Mouse (Mus musculus) CH12.LX (cell line): ENCODE measurements around the gene Srms. TPM values are rescaled to one million over a fixed set of nuclear protein-coding genes. Genes with fewer than 3 reads are reported as not detected.

Experiments
- DNase-seq: peaks from one replicate; pipeline ENCODE4 v3.0.0-alpha.2; 2013; ENCODE audit errors: extremely low read depth
- H3K27ac ChIP-seq: 2 replicates; pipeline ENCODE4 v1.5.1; 2012; ENCODE audit warnings: low read depth, mild to moderate bottlenecking, control low read depth, moderate library complexity; ENCODE audit not compliant: insufficient read depth
- H3K27me3 ChIP-seq: replicated peaks from 2 replicates; pipeline ENCODE3; 2012; ENCODE audit warnings: inconsistent platforms
- H3K36me3 ChIP-seq, 2 experiments: replicated peaks in 1 of 2; 2 replicates each; pipeline versions ENCODE3 to v1.6.1; 2012; ENCODE audit warnings: inconsistent platforms in 1 of 2, low read length in 1 of 2, mild to moderate bottlenecking in 1 of 2, mixed read lengths in 1 of 2, moderate library complexity in 1 of 2; ENCODE audit not compliant: control insufficient read depth in 1 of 2, insufficient read depth in 1 of 2
- H3K4me1 ChIP-seq, 2 experiments: 2 replicates each; pipeline ENCODE4 v1.6.1; 2012; ENCODE audit warnings: inconsistent platforms in 1 of 2, moderate library complexity in 1 of 2; ENCODE audit not compliant: insufficient read depth in 2 of 2, control insufficient read depth in 1 of 2
- H3K4me2 ChIP-seq: 2 replicates; pipeline ENCODE4 v1.6.1; 2012; ENCODE audit warnings: low read depth, mild to moderate bottlenecking, control low read depth; ENCODE audit not compliant: poor library complexity, insufficient read depth, severe bottlenecking
- H3K4me3 ChIP-seq, 3 experiments: fragments of 150-350 bp in 1 of 3; sonication (generic) in 1 of 3; replicated peaks in 1 of 3; 2 replicates each; pipeline versions ENCODE3 to v1.5.1; 2011 to 2012; ENCODE audit warnings: low read depth in 2 of 3, low read length in 2 of 3, mild to moderate bottlenecking in 2 of 3, moderate library complexity in 2 of 3, control low read depth in 1 of 3, improper control_type of control experiment in 1 of 3, inconsistent platforms in 1 of 3, mixed read lengths in 1 of 3; ENCODE audit not compliant: poor library complexity in 1 of 3
- H3K79me2 ChIP-seq: replicated peaks from 2 replicates; pipeline ENCODE4 v1.6.1; 2012; ENCODE audit warnings: mild to moderate bottlenecking, moderate library complexity; ENCODE audit not compliant: control insufficient read depth, poor library complexity, insufficient read depth, severe bottlenecking; ENCODE audit errors: extremely low read depth
- H3K9ac ChIP-seq: 2 replicates; pipeline ENCODE4 v1.6.1; 2012; ENCODE audit warnings: low read depth, mild to moderate bottlenecking, control low read depth, moderate library complexity; ENCODE audit not compliant: insufficient read depth
- H3K9me3 ChIP-seq: replicated peaks from 2 replicates; pipeline ENCODE3; 2012; ENCODE audit warnings: low read length, inconsistent platforms, mixed read lengths
- CTCF ChIP-seq, 2 experiments: IDR thresholded peaks in 1 of 2; conservative IDR thresholded peaks in 1 of 2; 2 replicates each; pipeline ENCODE4 v1.5.1; 2011 to 2012; ENCODE audit warnings: low read depth in 2 of 2, low read length in 2 of 2, improper control_type of control experiment in 1 of 2, inconsistent platforms in 1 of 2, mild to moderate bottlenecking in 1 of 2, moderate library complexity in 1 of 2
- E2F4 ChIP-seq: IDR thresholded peaks from 2 replicates; pipeline ENCODE4 v1.6.1; 2011; ENCODE audit warnings: low read depth, low read length, improper control_type of control experiment; ENCODE audit not compliant: insufficient replicate concordance
- ELF1 ChIP-seq: IDR thresholded peaks from 2 replicates; pipeline ENCODE4 v1.6.1; 2014; ENCODE audit warnings: low read depth, mild to moderate bottlenecking, inconsistent platforms, low read length, improper control_type of control experiment
- GABPA ChIP-seq: IDR thresholded peaks from 2 replicates; pipeline ENCODE4 v1.6.1; 2012; ENCODE audit warnings: low read depth, low read length, improper control_type of control experiment, inconsistent platforms; ENCODE audit not compliant: insufficient replicate concordance
- IRF4 ChIP-seq: IDR thresholded peaks from 2 replicates; pipeline ENCODE4 v1.6.1; 2014; ENCODE audit warnings: low read depth, mild to moderate bottlenecking, inconsistent platforms, low read length, improper control_type of control experiment
- JUN ChIP-seq: IDR thresholded peaks from 2 replicates; pipeline ENCODE4 v1.6.1; 2011; ENCODE audit warnings: low read depth, mild to moderate bottlenecking, low read length, improper control_type of control experiment, moderate library complexity; ENCODE audit not compliant: insufficient read depth
- KAT2A ChIP-seq: IDR thresholded peaks from 2 replicates; pipeline ENCODE4 v1.6.1; 2012; ENCODE audit warnings: low read length, improper control_type of control experiment, inconsistent platforms; ENCODE audit not compliant: insufficient replicate concordance
- MAFK ChIP-seq: IDR thresholded peaks from 2 replicates; pipeline ENCODE4 v1.6.1; 2011; ENCODE audit warnings: low read length, improper control_type of control experiment; ENCODE audit not compliant: insufficient replicate concordance
- MAX ChIP-seq: IDR thresholded peaks from 2 replicates; pipeline ENCODE4 v1.6.1; 2011; ENCODE audit warnings: low read length, improper control_type of control experiment
- MEF2A ChIP-seq: IDR thresholded peaks from 2 replicates; pipeline ENCODE4 v1.6.1; 2014; ENCODE audit warnings: low read depth, mild to moderate bottlenecking, inconsistent platforms, low read length, improper control_type of control experiment, borderline replicate concordance
- MXI1 ChIP-seq: IDR thresholded peaks from 2 replicates; pipeline ENCODE4 v1.6.1; 2011; ENCODE audit warnings: mild to moderate bottlenecking, low read depth, low read length, improper control_type of control experiment
- MYC ChIP-seq: IDR thresholded peaks from 2 replicates; pipeline ENCODE4 v1.6.1; 2011; ENCODE audit warnings: low read depth, mild to moderate bottlenecking, improper control_type of control experiment, low read length
- PAX5 ChIP-seq: IDR thresholded peaks from 2 replicates; pipeline ENCODE4 v1.6.1; 2012; ENCODE audit warnings: low read length, inconsistent platforms, mixed read lengths
- POLR2AphosphoS2 ChIP-seq: IDR thresholded peaks from 2 replicates; pipeline ENCODE4 v1.6.1; 2011; ENCODE audit warnings: low read depth, low read length, improper control_type of control experiment
- SIN3A ChIP-seq: IDR thresholded peaks from 2 replicates; pipeline ENCODE4 v1.6.1; 2012; ENCODE audit warnings: low read length, improper control_type of control experiment, inconsistent platforms
- SMC3 ChIP-seq: IDR thresholded peaks from 2 replicates; pipeline ENCODE4 v1.6.1; 2011; ENCODE audit warnings: low read depth, low read length, improper control_type of control experiment
- TBP ChIP-seq: conservative IDR thresholded peaks from 2 replicates; pipeline ENCODE4 v1.6.1; 2011; ENCODE audit warnings: low read depth, low read length, improper control_type of control experiment
- UBTF ChIP-seq: IDR thresholded peaks from 2 replicates; pipeline ENCODE4 v1.6.1; 2012; ENCODE audit warnings: low read depth, mild to moderate bottlenecking, inconsistent platforms, low read length, improper control_type of control experiment, moderate library complexity
- USF1 ChIP-seq: IDR thresholded peaks from 2 replicates; pipeline ENCODE4 v1.6.1; 2014; ENCODE audit warnings: low read depth, mild to moderate bottlenecking, inconsistent platforms, low read length, improper control_type of control experiment
- USF2 ChIP-seq: conservative IDR thresholded peaks from 2 replicates; pipeline ENCODE4 v1.6.1; 2011; ENCODE audit warnings: low read depth, low read length, improper control_type of control experiment
- ZC3H11A ChIP-seq: IDR thresholded peaks from 2 replicates; pipeline ENCODE4 v1.6.1; 2012; ENCODE audit warnings: low read depth, mild to moderate bottlenecking, inconsistent platforms, low read length, improper control_type of control experiment
- ZKSCAN1 ChIP-seq: IDR thresholded peaks from 2 replicates; pipeline ENCODE4 v1.6.1; 2012; ENCODE audit warnings: low read depth, inconsistent platforms, low read length, improper control_type of control experiment, borderline replicate concordance
- ZMIZ1 ChIP-seq: IDR thresholded peaks from 2 replicates; pipeline ENCODE4 v1.6.1; 2012; ENCODE audit warnings: low read depth, mild to moderate bottlenecking, inconsistent platforms, low read length, improper control_type of control experiment
- ZNF384 ChIP-seq: IDR thresholded peaks from 2 replicates; pipeline ENCODE4 v1.6.1; 2012; ENCODE audit warnings: low read depth, low read length, improper control_type of control experiment, inconsistent platforms
- dilution Hi-C: fragments of 300-500 bp; cut with MboI; formaldehyde crosslinking; loops from 2 replicates; pipeline ENCODE4 v1.14.3; 2020; ENCODE audit warnings: low sequenced_read_pairs; ENCODE audit not compliant: extremely low pct_unique_long_range_greater_than_20kb, extremely low pct_ligation_motif_present
- in situ Hi-C: fragments of 300-500 bp; cut with MboI; formaldehyde crosslinking; loops from 3 replicates; pipeline ENCODE4 v1.14.3; 2019; ENCODE audit warnings: low sequenced_read_pairs, low pct_ligation_motif_present, low pct_unique_long_range_greater_than_20kb, mixed read lengths
- polyA plus RNA-seq: library from polyadenylated mRNA; unstranded; fragments of >175 nt; gene quantifications from 2 replicates; pipeline ENCODE4 v1.2.1, GENCODE M21; 2012; ENCODE audit warnings: low read depth; ENCODE audit not compliant: insufficient read length
- total RNA-seq, 2 experiments: library from RNA; depleted of rRNA; stranded (reverse); fragments of 300-350 nt in 1 of 2; fragments of >200 nt in 1 of 2; gene quantifications; 2 replicates each; pipeline ENCODE4 v1.2.3; 2012 to 2014

The Srms gene
- total and polyA plus RNA-seq, 3 experiments: 0.08 to 0.41 (median 0.13) TPM

DNA sequence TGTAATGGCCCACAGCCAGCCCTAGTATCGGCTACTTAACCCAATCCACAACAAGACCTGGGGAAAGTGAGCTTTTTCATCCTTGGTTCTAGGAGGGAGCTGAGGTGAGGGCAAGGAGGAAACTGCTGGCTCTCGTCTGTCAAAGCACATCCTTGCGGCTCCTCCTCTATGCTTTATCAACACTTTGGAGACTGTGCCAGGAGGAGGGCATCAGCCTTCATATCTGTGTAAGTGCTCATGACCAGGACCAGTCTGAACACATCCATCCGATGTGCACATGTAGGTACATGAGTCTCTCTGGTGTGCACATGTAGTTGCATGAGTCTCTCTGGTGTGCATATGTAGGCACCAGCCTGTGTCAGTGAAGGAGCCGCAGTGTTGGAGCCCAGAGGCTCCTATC, 7.3 kb downstream of the Srms start:
- no peak for DNase-seq
- H3K9ac ChIP-seq: no peak overlapping the region
- in situ Hi-C loops (no loop called here), dilution Hi-C loops (no loop called here)
- TF ChIP-seq SIN3A: no peak
- TF ChIP-seq PAX5: no peak
- TF ChIP-seq KAT2A: no peak
- no peak for TF ChIP-seq ZC3H11A
- TF ChIP-seq MAX: no peak
- TF ChIP-seq ZKSCAN1: no peak
- TF ChIP-seq MAFK: no peak
- TF ChIP-seq UBTF: no peak
- no peak for TF ChIP-seq GABPA
- no peak for TF ChIP-seq IRF4
- TF ChIP-seq MXI1: no peak
- TF ChIP-seq ZNF384: no peak
- TF ChIP-seq POLR2AphosphoS2: no peak
- TF ChIP-seq MYC: no peak
- TF ChIP-seq ELF1: no peak
- no peak for TF ChIP-seq SMC3
- no peak for TF ChIP-seq MEF2A
- TF ChIP-seq USF2: no peak
- TF ChIP-seq CTCF (conservative IDR thresholded peaks at IDR 0.05 in 1 of 2, IDR thresholded peaks at IDR 0.05 in 1 of 2; ENCODE audit: low read depth in 2 of 2, low read length in 2 of 2): no peak
- TF ChIP-seq JUN: no peak
- no peak overlapping the region for H3K27ac ChIP-seq
- H3K9me3 ChIP-seq: no peaks in the 10 kb centered on the region
- H3K79me2 ChIP-seq: no peaks in the 10 kb centered on the region
- no peak overlapping the region for H3K4me3 ChIP-seq
- no peaks in the 10 kb centered on the region for H3K36me3 ChIP-seq
- no peak overlapping the region for H3K4me2 ChIP-seq
- no peaks in the 10 kb centered on the region for H3K27me3 ChIP-seq
- peaks cover 7% of the 10 kb centered on the region in 2 experiments; a peak in 3 of 4 replicates for H3K4me1 ChIP-seq

GRCm38 (mm10) chr2:181202886-181203285, 10.1 kb downstream of the Srms start:
- Histone ChIP-seq H3K4me2 (no peak overlapping the region), H3K4me3 (no peak overlapping the region), H3K27me3 (no peaks in the 10 kb centered on the region), H3K9ac (no peak overlapping the region), H3K79me2 (no peaks in the 10 kb centered on the region)
- in situ Hi-C loops: no loop called here
- TF ChIP-seq E2F4 (no peak), TBP (no peak), KAT2A (no peak), ELF1 (no peak), MAX (no peak), ZMIZ1 (no peak), USF1 (no peak)
- TF ChIP-seq, all 38 proteins: peak for 0
- dilution Hi-C loops: no loop called here
- H3K27ac ChIP-seq: no peak overlapping the region
- no peak for DNase-seq
- H3K36me3 ChIP-seq: no peaks in the 10 kb centered on the region
- no peaks in the 10 kb centered on the region for H3K9me3 ChIP-seq
- H3K4me1 ChIP-seq: peaks cover 8 to 9% of the 10 kb centered on the region in 2 experiments; a peak in 3 of 4 replicates
